Mouse (Mus musculus) erythroblast, embryonic 14.5 days (primary cell): ENCODE measurements around the gene Itih4.

ENCODE experiments used
- GATA1 ChIP-seq: IDR thresholded peaks from 2 replicates; pipeline ENCODE4 v1.6.1; 2012; ENCODE audit warnings: low read length, inconsistent platforms, mixed read lengths
- TAL1 ChIP-seq: IDR thresholded peaks from 3 replicates; pipeline ENCODE4 v1.6.1; 2012; ENCODE audit warnings: low read length, inconsistent platforms, mixed read lengths

DNA sequence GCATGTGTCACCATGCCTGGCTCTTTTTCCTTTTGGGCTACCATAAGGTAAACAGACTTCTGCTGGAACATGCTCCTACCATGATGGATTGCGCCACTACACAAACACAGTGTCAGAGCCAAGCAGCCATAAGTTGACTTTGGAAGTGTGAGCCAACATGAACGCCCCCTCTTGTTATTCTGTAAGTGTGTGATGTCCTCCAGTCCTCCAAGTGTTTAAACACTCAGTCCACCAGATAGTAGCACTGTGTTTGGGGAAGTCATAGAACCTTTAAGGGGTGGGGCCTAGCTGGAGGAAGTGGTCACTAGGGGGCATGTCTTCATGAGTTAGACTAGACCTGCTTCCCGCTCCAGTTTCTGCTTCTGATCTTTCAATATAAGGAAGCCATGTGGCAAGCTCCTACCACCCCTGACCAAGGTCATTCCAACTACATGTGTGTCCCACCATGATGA lies 21.6 kb downstream of the Itih4 start:
- TF ChIP-seq GATA1: no peak
- TF ChIP-seq TAL1: no peak
